Mouse (Mus musculus): ENCODE measurements around the gene Uqcrq. TPM values are rescaled to one million over a fixed set of nuclear protein-coding genes. Genes with fewer than 3 reads are reported as not detected.

Gene Uqcrq
- polyA plus RNA-seq, 1 experiment from 2014 or later: 520 TPM

DNA sequence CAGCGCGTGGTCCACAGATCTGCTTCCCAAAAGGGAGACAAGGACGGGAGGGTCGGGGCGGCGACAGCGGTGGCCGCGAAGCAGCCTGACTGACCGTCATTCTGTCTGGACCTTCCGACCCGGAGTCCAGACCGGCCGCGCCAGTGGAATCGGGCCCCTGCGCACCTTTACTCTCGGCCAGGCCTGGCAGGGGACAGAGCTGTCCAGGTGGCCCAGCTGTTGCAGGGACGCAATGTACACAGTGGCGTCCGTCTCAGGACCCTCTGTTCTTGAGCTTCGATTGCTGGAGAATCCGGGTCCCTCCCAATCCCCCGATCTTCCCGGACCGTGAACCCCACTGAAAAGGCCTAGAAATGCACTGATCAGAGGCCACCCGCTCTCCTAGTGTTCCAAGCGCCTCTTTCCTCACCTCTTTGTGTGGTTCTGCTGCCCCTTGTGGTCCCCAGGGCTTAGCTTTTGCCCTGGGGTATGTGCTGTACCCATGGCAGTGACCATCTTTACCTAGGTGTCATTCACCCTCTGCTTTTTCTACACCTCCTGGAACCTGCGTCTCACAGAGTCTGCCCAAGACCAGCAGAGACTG, 26.8 kb upstream of the Uqcrq start:
- peaks cover 16% of the 10 kb centered on the region for H3K27me3 ChIP-seq (ENCODE audit: control insufficient read depth, insufficient read depth, low read length)
- WGBS: 5% methylated on average over 29 of the region's 29 CpGs
- H3K4me2 ChIP-seq (ENCODE audit: low read depth, low read length): peak overlapping the region; percentile 84
- DNase-seq (ENCODE audit: low spot score): peak; percentile 22
- peak overlapping the region; percentile 67 for H3K9ac ChIP-seq (replicated peaks; ENCODE audit: low read length)
- no peaks in the 10 kb centered on the region for H3K36me3 ChIP-seq (replicated peaks; ENCODE audit: control insufficient read depth, insufficient read depth, low read depth, low read length)
- H3K4me3 ChIP-seq (ENCODE audit: low read depth, low read length): peak overlapping the region; percentile 51
- peak; percentile 27; the same call in 1 of the 2 replicates for ATAC-seq (replicated peaks; ENCODE audit: insufficient number of reproducible peaks, low FRiP score, low TSS enrichment, low read depth)
- H3K27ac ChIP-seq (replicated peaks; ENCODE audit: low read depth, low read length): no peak overlapping the region
- no peaks in the 10 kb centered on the region for H3K4me1 ChIP-seq (ENCODE audit: control insufficient read depth, insufficient read depth, low read length)
- no peaks in the 10 kb centered on the region for H3K9me3 ChIP-seq (replicated peaks; ENCODE audit: control insufficient read depth, low read length)

DNA sequence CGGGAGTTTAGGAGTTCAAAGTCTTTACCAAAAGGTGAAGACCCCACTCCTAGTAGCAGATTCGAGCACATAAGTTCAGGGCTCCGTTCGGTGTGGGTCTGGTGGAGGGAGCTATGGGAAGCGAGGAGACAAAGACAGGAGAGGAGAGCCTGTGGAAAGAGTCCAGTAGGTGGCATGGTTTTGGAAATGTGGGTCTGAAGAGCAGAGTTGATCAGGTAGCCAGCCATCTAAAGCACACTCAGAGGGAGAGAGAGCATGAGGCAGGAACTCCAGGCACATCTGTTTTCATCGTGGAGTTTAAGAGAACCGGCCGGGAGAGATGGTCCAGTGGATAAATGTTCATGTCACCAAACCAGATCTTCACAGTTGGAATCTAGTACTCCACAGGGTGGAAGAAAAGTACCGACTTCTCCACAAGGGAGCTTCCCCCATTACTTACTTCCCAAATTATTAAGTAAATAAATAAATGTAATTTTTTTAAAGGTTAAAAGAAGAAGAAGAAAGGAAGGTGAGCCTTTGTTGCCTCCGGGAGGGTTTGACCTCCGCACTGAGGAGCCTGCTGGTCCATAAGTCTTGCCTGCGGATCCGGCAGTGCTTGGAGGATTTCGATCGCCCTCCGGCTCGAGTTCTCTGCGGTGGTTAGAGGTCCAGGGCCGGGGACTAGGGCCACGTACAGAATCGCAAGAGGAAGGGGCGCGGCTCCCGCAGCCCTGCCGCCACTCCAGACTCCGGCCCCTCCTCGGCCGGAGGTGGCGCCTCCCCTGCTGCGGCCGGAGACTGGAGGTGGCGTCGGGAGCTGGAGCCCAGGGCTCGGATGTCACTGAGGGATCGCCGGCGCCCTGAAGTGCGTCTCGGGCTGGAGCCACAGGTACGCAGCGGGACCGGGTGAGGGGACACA, 26.1 kb upstream of the Uqcrq start, which contains the start of the genes Gm10447 and Shroom1:
Gene Gm10447 (minus strand): TSS at position 637 of the 898 bp plus-strand sequence.
Gene Shroom1 (plus strand): TSS at position 732 of the 898 bp plus-strand sequence.
- Histone ChIP-seq H3K36me3 (replicated peaks; ENCODE audit: control insufficient read depth, insufficient read depth, low read depth, low read length) (no peaks in the 10 kb centered on the region), H3K27ac (replicated peaks; ENCODE audit: low read depth, low read length) (no peak within 1 kb of the TSS), H3K27me3 (ENCODE audit: control insufficient read depth, insufficient read depth, low read length) (peaks cover 9% of the 10 kb centered on the region), H3K4me2 (ENCODE audit: low read depth, low read length) (peak within 1 kb of the TSS; percentile 84), H3K4me1 (ENCODE audit: control insufficient read depth, insufficient read depth, low read length) (no peaks in the 10 kb centered on the region), H3K4me3 (ENCODE audit: low read depth, low read length) (peak within 1 kb of the TSS; percentile 51), H3K9me3 (replicated peaks; ENCODE audit: control insufficient read depth, low read length) (no peaks in the 10 kb centered on the region), H3K9ac (replicated peaks; ENCODE audit: low read length) (peak within 1 kb of the TSS; percentile 67)
- ATAC-seq (replicated peaks; ENCODE audit: insufficient number of reproducible peaks, low FRiP score, low TSS enrichment, low read depth) (peak; percentile 77), DNase-seq (ENCODE audit: low spot score) (peak; percentile 77)
- WGBS: 3% methylated on average over 42 of the region's 42 CpGs

DNA sequence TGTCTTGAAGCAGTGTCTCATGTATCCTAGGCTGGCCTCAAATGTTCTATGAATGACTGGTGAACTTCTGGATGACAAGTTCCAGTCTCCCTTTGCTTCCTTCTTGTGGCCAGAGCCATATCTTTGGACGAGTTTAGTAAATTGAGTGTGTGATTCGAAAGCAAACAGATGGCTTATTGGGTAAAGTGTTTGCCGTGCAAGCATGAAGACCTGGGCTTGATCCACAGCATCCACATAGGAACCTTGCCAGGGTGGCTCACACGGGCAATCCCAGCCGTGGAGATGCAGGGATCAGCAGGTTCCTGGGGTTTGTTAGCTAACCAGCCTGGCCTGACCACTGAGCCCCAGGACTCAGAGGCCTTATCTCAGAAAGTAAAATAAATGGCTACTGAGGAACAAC, 22.4 kb upstream of the Uqcrq start:
- WGBS: 86% methylated on average over 5 of the region's 5 CpGs
- peaks cover 5% of the 10 kb centered on the region; the same call in 1 of the 2 replicates for H3K27me3 ChIP-seq (ENCODE audit: control insufficient read depth, insufficient read depth, low read length)
- ATAC-seq (replicated peaks; ENCODE audit: insufficient number of reproducible peaks, low FRiP score, low TSS enrichment, low read depth) (no peak), DNase-seq (ENCODE audit: low spot score) (no peak)
- no peak overlapping the region for H3K27ac ChIP-seq (replicated peaks; ENCODE audit: low read depth, low read length)
- no peak overlapping the region for H3K9ac ChIP-seq (replicated peaks; ENCODE audit: low read length)
- H3K4me2 ChIP-seq (ENCODE audit: low read depth, low read length): no peak overlapping the region
- no peaks in the 10 kb centered on the region for H3K9me3 ChIP-seq (replicated peaks; ENCODE audit: control insufficient read depth, low read length)
- H3K4me1 ChIP-seq (ENCODE audit: control insufficient read depth, insufficient read depth, low read length): no peaks in the 10 kb centered on the region
- no peaks in the 10 kb centered on the region for H3K36me3 ChIP-seq (replicated peaks; ENCODE audit: control insufficient read depth, insufficient read depth, low read depth, low read length)
- no peak overlapping the region for H3K4me3 ChIP-seq (ENCODE audit: low read depth, low read length)

DNA sequence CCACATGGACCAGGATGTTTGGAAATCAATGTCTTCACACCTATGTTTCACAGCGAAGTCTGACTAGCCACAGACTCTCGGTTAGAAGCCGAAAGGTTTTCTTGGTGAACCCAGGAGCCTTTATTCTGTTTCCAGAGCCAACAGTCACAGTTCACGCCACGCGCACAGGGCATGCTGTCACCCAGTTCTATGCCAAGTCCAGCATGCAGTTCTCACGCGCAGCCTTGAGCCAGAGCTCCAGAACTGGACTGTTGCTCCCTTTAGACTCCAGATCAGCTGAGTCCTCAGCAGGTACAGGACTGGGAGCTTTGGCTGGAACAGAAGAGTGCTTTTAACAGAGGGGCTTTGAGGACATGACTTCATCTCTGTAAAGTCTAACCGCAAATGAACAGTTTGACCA, 21.8 kb upstream of the Uqcrq start:
- no peak overlapping the region for H3K4me2 ChIP-seq (ENCODE audit: low read depth, low read length)
- 96% methylated on average over 9 of the region's 9 CpGs for WGBS
- H3K4me3 ChIP-seq (ENCODE audit: low read depth, low read length): no peak overlapping the region
- H3K27ac ChIP-seq (replicated peaks; ENCODE audit: low read depth, low read length): no peak overlapping the region
- peaks cover 2% of the 10 kb centered on the region; the same call in 1 of the 2 replicates for H3K27me3 ChIP-seq (ENCODE audit: control insufficient read depth, insufficient read depth, low read length)
- no peaks in the 10 kb centered on the region for H3K9me3 ChIP-seq (replicated peaks; ENCODE audit: control insufficient read depth, low read length)
- H3K9ac ChIP-seq (replicated peaks; ENCODE audit: low read length): no peak overlapping the region
- DNase-seq (ENCODE audit: low spot score) (no peak), ATAC-seq (replicated peaks; ENCODE audit: insufficient number of reproducible peaks, low FRiP score, low TSS enrichment, low read depth) (no peak)
- no peaks in the 10 kb centered on the region for H3K36me3 ChIP-seq (replicated peaks; ENCODE audit: control insufficient read depth, insufficient read depth, low read depth, low read length)
- H3K4me1 ChIP-seq (ENCODE audit: control insufficient read depth, insufficient read depth, low read length): no peaks in the 10 kb centered on the region

DNA sequence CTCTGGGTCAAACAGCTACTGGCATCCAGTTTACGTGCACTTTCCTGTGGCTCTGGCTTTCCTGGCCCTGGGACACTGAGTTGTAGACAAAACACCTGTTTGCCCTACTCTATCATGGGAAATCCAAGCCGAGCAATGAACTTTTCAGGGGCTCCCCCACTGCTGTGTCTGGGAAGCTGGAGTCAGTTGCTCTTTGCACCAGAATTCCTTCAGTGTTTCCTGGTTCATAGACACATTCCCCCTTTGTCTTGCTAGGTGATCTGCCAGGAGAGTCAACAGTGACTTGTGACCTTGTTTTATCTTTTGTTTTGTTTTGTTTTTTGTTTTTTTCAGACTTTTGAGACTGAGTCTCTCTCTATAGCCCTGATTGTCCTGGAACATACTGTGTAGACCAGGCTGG, 20.7 kb upstream of the Uqcrq start:
- Histone ChIP-seq H3K27ac (replicated peaks; ENCODE audit: low read depth, low read length) (no peak overlapping the region), H3K4me3 (ENCODE audit: low read depth, low read length) (no peak overlapping the region), H3K4me1 (ENCODE audit: control insufficient read depth, insufficient read depth, low read length) (no peaks in the 10 kb centered on the region), H3K36me3 (replicated peaks; ENCODE audit: control insufficient read depth, insufficient read depth, low read depth, low read length) (no peaks in the 10 kb centered on the region), H3K4me2 (ENCODE audit: low read depth, low read length) (no peak overlapping the region), H3K27me3 (ENCODE audit: control insufficient read depth, insufficient read depth, low read length) (no peaks in the 10 kb centered on the region), H3K9ac (replicated peaks; ENCODE audit: low read length) (no peak overlapping the region), H3K9me3 (replicated peaks; ENCODE audit: control insufficient read depth, low read length) (no peaks in the 10 kb centered on the region)
- DNase-seq (ENCODE audit: low spot score) (no peak), ATAC-seq (replicated peaks; ENCODE audit: insufficient number of reproducible peaks, low FRiP score, low TSS enrichment, low read depth) (no peak)
- WGBS: 77% methylated on average over 2 of the region's 2 CpGs

DNA sequence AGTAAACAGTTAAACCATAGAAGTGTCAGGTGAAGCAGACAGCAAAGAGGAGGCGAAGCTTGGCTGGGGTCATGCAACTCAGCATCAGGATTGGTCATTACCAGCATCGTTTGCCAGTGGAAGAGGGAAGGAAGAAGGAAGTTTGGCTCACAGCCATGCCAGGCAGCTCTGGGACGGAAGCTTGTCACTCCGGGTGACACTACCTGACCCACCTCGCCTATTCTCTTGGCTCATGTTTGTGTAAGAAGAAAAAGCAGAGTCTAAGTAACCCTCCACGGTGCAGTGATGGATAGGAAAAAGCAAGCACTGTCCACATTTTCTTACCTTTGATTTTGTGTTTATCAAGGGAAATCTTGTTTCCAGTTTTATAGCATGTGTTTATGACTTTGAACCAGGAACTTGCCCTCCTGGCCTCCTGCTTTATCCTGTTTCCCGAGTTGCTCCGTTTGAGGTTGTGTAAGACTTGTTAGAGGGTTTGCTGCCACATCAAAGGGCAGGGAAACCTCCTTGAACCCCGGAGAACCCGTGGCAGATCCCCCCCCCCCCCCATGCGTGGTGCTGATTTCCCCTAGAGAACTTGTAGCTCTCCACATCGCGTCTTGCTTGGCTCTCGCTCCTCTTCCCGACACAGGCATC, 19.6 kb upstream of the Uqcrq start:
- H3K27me3 ChIP-seq (ENCODE audit: control insufficient read depth, insufficient read depth, low read length): no peaks in the 10 kb centered on the region
- H3K9me3 ChIP-seq (replicated peaks; ENCODE audit: control insufficient read depth, low read length): no peaks in the 10 kb centered on the region
- ATAC-seq (replicated peaks; ENCODE audit: insufficient number of reproducible peaks, low FRiP score, low TSS enrichment, low read depth) (no peak), DNase-seq (ENCODE audit: low spot score) (no peak)
- H3K4me2 ChIP-seq (ENCODE audit: low read depth, low read length): no peak overlapping the region
- H3K27ac ChIP-seq (replicated peaks; ENCODE audit: low read depth, low read length): no peak overlapping the region
- H3K9ac ChIP-seq (replicated peaks; ENCODE audit: low read length): no peak overlapping the region
- H3K36me3 ChIP-seq (replicated peaks; ENCODE audit: control insufficient read depth, insufficient read depth, low read depth, low read length): no peaks in the 10 kb centered on the region
- 64% methylated on average over 15 of the region's 15 CpGs for WGBS
- no peaks in the 10 kb centered on the region for H3K4me1 ChIP-seq (ENCODE audit: control insufficient read depth, insufficient read depth, low read length)
- H3K4me3 ChIP-seq (ENCODE audit: low read depth, low read length): no peak overlapping the region

DNA sequence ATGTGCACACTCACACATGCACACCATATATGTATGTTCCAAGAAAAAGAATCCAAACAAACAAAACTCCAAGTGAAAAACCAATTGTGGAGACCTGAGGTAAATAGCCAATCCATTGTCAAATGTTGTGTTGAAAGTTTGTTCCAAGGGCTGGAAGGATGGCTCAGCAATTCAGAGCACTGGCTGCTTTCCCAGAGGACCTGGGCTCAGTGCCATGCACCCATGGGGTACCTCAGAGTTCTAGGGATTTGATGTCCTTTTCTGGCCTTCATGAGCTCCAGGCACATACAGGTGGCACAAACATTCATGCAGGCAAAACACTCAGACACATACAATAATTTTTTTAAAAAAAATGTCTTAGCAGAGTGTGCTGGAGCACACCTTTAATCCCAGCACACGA, 17.9 kb upstream of the Uqcrq start:
- Histone ChIP-seq H3K4me1 (ENCODE audit: control insufficient read depth, insufficient read depth, low read length) (no peaks in the 10 kb centered on the region), H3K4me2 (ENCODE audit: low read depth, low read length) (no peak overlapping the region), H3K36me3 (replicated peaks; ENCODE audit: control insufficient read depth, insufficient read depth, low read depth, low read length) (no peaks in the 10 kb centered on the region), H3K9me3 (replicated peaks; ENCODE audit: control insufficient read depth, low read length) (no peaks in the 10 kb centered on the region), H3K4me3 (ENCODE audit: low read depth, low read length) (no peak overlapping the region), H3K27me3 (ENCODE audit: control insufficient read depth, insufficient read depth, low read length) (no peaks in the 10 kb centered on the region), H3K9ac (replicated peaks; ENCODE audit: low read length) (no peak overlapping the region), H3K27ac (replicated peaks; ENCODE audit: low read depth, low read length) (no peak overlapping the region)
- WGBS: 82% methylated on average over 1 of the region's 1 CpGs
- no peak for ATAC-seq (replicated peaks; ENCODE audit: insufficient number of reproducible peaks, low FRiP score, low TSS enrichment, low read depth)
- DNase-seq (ENCODE audit: low spot score): no peak

Measured in embryonic facial prominence, embryonic 11.5 days (tissue).